Mouse (Mus musculus): ENCODE results near the gene Efcab12.

GRCm38 (mm10) chr6:115803541-115804382 lies 34.5 kb downstream of the Efcab12 start:
- TF ChIP-seq CTCF (conservative IDR thresholded peaks at IDR 0.05; ENCODE audit: insufficient read depth, insufficient read length, low read depth, low read length) (peak; percentile 73), POLR2A (IDR thresholded peaks at IDR 0.05; ENCODE audit: low read depth, low read length) (no peak)
